Mouse (Mus musculus) mouse embryonic stem cell (cell line): ENCODE results near the gene Ebf1.

Source experiments
- in situ Hi-C, 2 experiments: fragments of 300-500 bp; cut with MboI; formaldehyde crosslinking; loops; 1 replicate in 1 of 2; 3 replicates in 1 of 2; pipeline ENCODE4 v1.14.3; 2019 to 2020; ENCODE audit warnings: low sequenced_read_pairs in 2 of 2, low pct_unique_long_range_greater_than_20kb in 1 of 2, mixed read lengths in 1 of 2; ENCODE audit not compliant: unreplicated experiment in 1 of 2

The Ebf1 gene

DNA sequence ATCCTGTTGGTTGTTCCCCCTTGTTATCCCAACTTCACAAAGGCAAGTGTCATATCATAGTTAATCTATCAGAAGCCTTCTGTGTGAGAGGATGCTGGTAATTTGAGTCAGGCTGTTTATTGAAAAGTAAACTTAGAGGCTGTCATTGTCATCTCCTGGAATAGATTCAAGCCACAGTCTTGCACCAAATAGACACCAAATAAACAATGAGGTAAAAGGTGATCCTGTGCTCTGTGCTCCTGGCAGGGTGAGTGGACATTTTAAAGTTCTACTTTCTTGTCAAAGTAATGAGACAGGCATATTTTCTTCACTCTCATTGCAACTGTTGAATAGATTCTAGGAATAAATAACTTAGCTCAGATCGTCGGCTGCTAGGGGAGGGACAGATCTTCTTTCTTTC, 327.3 kb downstream of the Ebf1 start:
- in situ Hi-C loops = no loop called here

DNA sequence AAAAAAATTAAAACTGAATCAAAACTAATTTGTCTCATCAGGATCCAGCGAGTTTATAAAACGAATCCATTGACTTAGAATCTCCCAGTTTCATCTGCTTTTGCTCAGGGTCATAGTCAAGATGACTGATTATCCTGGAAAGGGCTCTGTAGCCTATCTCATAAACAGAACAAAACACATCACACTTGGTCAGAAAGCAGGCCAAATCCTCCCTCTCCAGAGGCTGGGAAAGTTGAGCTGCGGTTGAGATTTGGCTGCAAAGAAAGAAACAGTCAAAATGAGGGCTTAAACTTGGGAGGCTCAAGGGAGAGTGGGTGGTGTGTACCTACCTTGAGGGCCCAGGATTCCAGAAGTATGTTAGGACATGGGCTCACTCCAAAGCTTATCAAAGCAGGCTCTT, 329.5 kb downstream of the Ebf1 start:
- in situ Hi-C loops = no loop called here

DNA sequence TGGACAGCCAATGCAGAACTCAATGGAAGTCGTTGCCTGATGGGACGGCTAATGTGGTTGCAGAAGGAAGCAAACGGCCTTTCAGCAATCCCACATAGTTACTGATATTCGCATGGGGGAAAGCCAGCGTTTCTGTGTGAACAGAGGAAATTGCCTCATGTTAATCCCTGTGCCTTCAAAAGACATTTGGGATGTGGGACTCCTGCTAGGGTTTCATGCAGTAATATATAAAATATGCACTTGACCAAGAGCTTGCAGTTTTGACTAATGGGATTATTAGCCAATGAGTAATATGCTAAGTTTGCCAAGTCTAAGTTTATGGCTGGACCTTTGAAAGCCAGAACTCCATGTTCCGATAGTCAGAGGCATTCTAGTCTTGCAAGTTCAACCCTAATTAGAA, 331.4 kb downstream of the Ebf1 start:
- in situ Hi-C loops = no loop called here

DNA sequence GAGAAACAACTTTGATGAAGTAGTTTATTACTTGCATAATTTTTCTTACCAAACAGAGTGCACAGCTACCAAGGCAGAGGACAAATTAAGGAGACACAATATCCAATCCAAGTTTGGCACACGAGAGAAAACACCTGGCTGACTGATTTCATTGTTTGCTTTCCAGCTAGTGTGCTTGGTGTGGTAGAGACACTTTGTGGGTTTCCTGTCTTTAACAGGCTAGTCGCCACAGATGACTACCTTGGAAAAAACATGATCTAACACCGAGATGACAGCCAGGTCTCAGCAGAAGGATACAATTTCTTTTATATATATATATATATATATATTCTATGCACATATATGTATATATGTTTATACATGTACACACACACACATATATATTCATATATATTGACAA, 332.0 kb downstream of the Ebf1 start:
- in situ Hi-C loops = no loop called here

DNA sequence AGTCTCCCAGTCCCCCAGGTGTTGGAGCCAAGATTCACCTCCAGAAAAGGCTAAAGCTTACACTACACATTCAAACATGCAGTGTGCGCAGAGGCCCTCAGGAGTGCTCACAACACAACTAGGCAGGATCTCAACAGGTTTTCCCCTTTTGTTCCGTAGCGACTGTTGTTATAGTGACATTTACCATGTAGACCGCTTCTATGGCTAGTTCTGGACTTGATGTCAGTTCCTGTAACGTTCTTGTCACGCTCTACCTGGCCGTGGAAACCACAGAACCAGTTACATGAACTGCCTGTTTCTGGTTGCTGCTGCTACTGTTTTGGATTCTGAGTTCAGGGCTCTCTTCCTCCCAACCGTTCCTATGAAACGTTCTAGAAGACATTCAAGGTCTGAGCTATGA, 333.2 kb downstream of the Ebf1 start:
- in situ Hi-C loops = no loop called here

DNA sequence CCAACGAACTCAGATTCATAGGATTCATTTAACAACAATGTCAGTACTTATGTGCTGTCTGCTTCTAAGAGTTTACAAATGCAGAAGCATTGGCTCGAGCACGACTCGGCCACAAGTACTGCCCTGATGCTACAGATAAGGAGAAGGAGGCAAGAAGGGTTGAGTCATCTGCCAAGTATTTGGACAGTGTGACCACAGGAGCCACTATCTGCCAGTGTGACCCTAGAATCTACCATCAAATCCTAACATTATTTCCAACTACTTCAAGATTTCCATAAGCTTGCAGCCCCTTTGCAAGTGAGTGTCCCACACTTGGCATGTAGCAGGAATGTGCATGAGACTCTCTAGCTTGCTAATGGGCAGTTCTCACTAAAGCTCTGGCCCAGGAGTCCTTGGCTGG, 334.4 kb downstream of the Ebf1 start:
- in situ Hi-C loops = no loop called here

DNA sequence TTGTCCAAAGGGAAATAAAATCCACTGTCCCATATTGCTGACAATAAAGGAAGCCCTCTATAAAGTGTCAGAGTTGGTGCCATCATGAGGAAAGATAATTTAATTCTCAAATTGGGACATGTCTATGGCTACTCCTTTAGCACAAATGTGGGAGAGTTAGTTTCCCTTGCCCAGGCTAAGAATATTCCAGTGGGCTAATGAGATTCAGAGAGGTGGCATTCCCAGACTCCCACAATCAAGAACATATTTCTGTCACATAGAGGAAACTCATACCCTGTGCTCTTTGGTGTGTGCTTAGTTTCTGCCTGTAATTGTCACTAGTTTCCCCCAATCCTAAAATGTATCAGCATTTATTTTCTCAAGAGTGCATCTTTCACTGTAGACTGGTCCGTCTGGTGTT, 336.2 kb downstream of the Ebf1 start:
- in situ Hi-C loops = no loop called here

DNA sequence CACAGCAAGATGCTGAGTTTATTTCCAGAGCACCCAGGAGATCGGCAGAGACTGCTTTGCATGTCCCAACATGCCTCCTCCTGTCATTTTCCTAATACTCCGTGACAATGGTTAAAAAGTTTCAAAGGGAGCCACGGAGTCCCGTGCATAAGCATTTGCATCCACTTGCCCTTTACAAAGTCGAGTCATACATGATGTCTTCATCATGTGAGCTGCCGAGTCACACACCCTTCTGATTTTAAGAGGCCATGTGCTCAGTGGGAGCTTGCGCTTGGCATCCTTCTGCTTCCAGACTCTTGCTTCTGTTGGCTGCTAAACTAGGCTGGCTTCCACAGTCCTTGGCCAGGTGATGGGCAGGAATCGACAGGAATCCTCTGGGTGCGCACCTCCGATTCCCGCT, 336.7 kb downstream of the Ebf1 start:
- in situ Hi-C loops = no loop called here

DNA sequence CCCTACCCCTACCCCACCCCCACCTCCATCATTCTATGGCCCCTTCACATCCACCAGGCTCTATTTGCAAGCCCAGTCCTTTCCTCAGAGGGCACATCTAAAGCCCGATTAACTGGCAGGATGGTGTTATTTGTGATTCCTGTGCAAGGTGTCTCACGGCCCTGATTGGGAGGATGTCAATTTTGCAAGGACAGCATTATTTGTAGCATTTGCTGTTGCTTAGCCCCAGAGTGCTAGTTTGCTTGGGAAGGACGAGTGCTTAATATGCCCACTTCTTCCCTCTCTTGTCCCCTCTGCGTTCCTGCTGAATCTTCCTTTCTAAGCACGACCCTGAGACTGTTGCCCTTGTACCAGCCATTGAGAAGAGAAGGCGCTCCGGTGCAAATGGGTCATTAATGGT, 337.2 kb downstream of the Ebf1 start:
- in situ Hi-C loops = no loop called here

DNA sequence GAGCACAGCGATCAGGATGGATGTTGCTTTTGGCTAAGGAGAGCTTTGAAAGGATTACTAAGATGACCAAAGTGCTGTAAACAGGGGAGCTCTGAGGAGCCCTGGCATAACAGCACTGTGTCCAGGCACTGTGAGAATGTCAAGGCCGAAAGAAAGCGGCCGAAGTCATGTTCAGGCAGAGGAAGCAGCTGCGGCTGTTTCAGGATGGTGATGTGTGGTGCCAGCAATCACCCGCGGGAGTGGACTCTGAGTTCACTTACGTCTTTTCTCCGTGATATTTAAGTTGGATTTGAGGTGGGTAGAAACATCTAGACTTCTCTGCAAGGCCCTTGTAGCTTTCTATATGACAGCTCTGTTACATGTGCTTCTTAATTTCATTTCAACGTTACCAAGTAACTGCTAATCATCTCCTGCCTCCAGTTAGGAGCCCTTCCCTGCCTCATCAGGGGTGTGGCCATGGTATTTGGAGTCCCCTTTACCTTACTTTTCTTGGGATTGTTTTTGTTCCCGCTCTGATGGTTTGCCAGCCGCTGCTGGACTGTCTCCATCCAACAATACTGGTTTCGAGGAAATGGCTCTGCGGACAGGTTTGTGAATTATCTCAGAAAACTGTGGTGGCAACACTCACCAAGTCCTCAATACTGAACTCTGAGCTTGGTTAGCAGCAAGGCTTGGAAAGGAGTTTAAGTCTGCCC, 345.8 kb downstream of the Ebf1 start:
- in situ Hi-C loops = no loop called here

DNA sequence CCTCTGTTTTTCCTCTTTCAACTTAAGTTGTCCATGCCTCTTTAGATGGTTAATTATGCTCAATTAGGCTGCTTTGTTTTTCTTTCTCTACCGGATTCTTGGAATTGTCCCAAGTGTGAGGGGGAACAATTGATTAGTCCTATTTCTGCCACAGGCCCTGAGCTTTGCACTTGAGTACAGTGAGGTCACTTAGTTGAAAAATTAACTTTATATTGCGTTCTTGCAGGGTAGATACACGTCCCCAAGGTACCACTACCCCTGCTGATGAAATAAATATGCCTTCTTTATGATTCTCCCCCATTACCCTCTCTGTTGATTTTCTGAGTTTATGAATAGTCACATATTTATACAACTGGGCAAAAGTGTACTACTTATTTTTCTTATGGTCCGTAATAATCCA, 351.9 kb downstream of the Ebf1 start:
- in situ Hi-C loops = no loop called here

DNA sequence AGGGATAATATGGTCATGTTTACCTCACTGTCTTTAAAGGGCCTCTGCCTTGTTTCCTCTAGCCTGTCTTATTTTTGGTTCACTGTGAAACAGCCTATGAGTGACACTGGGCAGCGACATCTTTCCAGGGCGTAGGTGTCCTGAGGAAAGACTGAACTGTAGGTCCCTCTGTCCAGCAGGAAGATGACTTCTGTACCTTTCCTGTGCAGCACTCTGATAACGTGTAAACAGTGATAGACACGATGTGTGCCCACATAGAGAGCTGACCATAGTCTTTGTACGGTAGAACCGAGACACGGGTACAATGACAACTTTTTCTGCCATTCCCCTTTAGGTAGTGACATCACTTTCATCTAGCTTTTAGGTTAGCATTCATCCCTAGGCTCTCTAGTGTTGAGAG, 357.2 kb downstream of the Ebf1 start:
- in situ Hi-C loops = no loop called here

DNA sequence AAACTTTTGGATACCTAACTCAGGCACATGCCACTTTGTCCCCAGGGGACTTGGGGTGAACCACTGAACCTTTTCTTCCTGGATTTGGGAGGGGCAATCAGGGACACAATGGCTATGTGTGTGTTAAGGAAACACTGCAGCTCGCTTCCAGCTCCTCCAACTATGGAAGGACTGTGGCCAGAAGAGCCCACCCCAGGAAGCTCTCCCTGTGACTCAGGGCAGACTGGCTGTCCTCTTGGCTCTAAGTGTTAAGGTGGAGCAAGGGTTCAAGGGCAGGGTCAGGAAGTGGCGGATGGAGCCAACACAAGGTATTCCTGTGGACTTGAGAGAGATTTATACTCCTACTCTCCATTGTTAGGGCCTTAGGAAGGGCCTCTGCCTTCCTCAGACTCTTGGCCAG, 358.0 kb downstream of the Ebf1 start:
- in situ Hi-C loops = no loop called here

DNA sequence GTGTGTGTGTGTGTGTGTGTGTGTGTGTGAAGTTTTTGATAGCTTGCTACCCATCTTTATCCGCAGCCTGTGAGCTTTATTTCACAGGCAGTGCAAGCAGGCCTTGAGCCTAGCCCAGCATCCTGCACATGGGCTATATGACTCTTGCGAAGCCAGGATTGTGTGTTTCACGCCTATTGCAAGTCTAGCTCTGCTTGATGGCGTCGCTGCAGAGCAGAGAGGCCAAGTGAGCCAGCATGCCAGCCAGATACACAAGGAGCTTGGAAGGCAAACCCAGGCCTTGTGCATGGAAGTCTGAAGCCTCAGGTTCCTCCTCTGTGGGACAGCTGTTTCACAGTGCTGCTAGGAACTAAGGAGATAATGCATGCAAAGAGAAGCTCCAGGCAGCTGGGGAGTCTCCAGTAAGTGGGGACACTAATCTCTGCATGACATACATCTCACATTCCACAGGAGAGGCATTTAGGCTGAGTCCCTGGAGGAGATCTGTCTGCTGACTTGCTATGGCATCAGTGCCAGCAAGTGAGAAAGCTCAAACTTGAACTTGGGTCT, 359.2 kb downstream of the Ebf1 start:
- in situ Hi-C loops = no loop called here

DNA sequence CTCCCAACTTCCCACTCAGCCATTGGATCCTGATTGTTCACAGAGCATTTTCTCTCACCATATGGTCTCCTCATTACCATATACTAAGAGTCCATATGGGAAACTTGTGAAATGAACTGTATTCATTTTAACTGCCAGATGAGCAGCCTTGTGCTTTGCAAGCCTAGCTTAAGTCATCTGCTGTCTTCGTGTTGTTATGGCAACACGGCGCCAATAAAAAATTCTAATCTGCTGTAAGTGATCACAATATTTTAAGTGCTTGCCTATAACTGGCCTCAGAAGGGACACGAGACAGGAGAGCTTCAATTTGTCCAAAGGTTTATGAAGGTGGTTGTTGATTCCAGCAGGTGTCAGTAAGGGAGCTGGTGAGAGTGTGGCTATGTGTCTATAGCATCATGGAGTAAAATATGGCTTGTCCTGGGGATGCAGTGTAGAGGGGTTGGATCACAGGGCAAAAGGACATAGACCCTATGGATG, 360.8 kb downstream of the Ebf1 start:
- in situ Hi-C loops = no loop called here

DNA sequence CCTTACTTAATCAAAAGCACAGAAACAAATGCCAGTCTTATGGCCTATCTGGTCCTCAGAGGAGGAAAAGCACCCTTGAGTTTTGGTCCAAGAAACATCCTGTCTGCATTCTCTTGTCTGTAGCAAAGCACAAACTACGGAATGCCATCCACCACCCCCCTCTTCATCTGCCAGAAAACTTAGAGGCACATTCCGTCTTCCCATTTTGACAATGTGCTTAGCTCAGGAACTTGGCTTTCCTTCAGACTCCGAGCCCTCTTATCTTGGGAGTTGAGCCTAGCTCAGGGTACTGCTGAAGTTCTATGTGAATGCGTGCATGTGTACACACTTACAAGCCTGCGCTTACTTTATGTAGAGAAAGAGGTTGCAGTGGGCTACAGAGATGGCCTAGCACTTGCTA, 362.3 kb downstream of the Ebf1 start:
- in situ Hi-C loops = no loop called here

DNA sequence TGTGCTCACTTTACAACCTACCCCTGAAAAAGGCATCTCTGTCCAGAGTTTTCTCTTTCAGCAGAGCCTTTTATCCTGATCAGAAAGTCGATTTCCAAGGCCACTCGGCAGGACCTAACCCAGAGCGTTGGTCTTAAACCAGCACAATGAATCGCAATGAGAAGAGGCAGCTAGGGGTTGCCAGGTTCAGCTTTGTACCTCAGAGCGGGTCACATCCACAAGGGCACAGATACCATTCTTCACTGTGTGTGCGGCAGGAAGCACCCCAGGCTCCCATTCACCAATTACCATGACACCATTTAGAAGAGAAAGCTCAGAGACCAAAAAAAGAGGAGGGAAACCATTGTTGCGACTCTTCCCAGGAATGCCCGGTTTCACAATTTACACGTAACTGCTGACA, 365.1 kb downstream of the Ebf1 start:
- in situ Hi-C loops = no loop called here

DNA sequence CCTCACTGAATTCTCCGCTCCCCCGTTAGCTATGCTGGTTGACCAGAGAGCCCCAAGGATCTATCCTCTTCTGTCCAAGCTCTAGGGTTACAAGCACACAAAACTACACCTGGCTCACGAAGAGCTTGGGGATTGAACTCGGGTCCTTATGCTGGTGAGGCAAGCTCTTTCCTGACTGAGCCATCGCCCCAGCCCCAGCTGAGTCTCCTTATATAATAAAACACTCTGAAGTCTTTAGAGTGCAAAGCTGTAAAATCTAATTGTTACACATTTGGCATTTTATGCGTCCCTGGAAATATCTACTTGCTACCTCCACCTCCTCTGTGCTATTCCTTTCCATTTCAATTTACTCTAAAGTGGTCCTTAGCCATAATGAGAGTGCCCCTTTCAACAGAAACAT, 366.8 kb downstream of the Ebf1 start:
- in situ Hi-C loops = no loop called here

DNA sequence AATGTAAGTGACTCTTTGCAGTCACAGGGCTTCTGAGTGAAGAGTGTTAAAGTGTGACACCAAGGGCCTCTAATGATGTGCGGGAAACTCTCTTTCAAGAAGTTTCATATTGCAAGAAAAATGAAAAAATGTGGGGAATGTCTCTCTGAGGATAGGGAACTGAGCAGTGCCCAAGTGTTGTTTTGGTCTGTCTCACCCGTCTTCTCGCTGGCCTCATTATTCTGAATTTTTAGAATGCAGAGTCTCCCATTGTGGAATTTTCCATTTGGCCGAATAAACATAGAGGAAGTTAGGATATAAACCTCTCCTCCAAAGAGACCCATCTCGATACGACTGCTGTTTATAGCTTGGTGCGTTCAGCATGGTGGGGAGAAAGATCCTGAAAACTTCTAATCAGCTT, 367.3 kb downstream of the Ebf1 start:
- in situ Hi-C loops = no loop called here

DNA sequence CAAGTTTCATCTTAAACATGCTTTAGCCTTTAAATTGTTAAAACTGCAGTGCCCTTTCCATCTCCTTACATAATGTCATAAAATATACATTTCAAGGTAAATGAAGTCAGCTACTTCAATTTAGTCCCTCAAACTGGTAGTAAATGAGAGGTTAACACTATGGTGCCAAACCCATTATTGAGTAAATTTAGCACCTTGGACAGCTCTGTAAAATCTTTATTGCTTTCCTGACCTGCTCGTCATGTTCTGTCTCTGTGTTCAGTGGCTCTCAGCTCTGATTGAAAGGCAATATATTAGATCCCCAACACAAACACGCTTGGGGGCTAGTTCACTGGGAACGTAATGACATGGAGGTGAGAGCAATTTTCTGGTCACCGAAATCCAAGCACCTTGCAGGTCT, 370.7 kb downstream of the Ebf1 start:
- in situ Hi-C loops = no loop called here
